11 mouse cellular contexts compared by ENCODE assay signal in genomic region chr3:145899832-145900231, GRCm38 (mm10). TPM values are rescaled to one million over a fixed set of nuclear protein-coding genes. Genes with fewer than 3 reads are reported as not detected.
DNase-seq lines count a peak whose midpoint lies in the region; ATAC-seq and TF ChIP-seq lines count a peak whose summit lies in the region.
"Had no signal": no experiment of that assay in that cellular context is flagged by ENCODE, and none has a peak within 500 bp of the region (broad histone marks: within the 10 kb centered on the region; RNA-seq: fewer than 3 reads in every experiment).

No protein-coding gene starts in this region.

- H3K9me3 ChIP-seq in hindbrain, embryonic 16.5 days (ENCODE audit: control insufficient read depth, low read length), result no peaks in the 10 kb centered on the region
- H3K9me3 ChIP-seq in hindbrain, embryonic 11.5 days (ENCODE audit: control insufficient read depth, low read length), result no peaks in the 10 kb centered on the region
- no peaks in the 10 kb centered on the region for H3K9me3 ChIP-seq in heart, postnatal 0 days (replicated peaks; ENCODE audit: control insufficient read depth, low read length)
- H3K9me3 ChIP-seq: liver, embryonic 15.5 days had no signal

- intact Hi-C loops in gastrocnemius, postnatal 14 days (cut with DNase I; ENCODE audit: low total_unique reads), result no loop called here

- no peak for TF ChIP-seq CTCF in heart, postnatal 0 days (IDR thresholded peaks at IDR 0.05; ENCODE audit: low read depth)

- H3K4me2 ChIP-seq in hindbrain, embryonic 16.5 days (ENCODE audit: low read length), result no peak overlapping the region
- H3K4me2 ChIP-seq in hindbrain, embryonic 11.5 days (replicated peaks; ENCODE audit: low read depth, low read length), result no peak overlapping the region
- no peak overlapping the region; the same call in 1 of the 2 replicates for H3K4me2 ChIP-seq in heart, postnatal 0 days (ENCODE audit: low read depth, low read length)
- H3K4me2 ChIP-seq: liver, embryonic 15.5 days had no signal

- no peaks in the 10 kb centered on the region for H3K4me1 ChIP-seq in hindbrain, embryonic 16.5 days (ENCODE audit: control insufficient read depth, insufficient read depth, low read depth, low read length)
- no peaks in the 10 kb centered on the region for H3K4me1 ChIP-seq in hindbrain, embryonic 11.5 days (replicated peaks; ENCODE audit: control insufficient read depth, insufficient read depth, low read length)
- peaks cover 30% of the 10 kb centered on the region for H3K4me1 ChIP-seq in heart, postnatal 0 days (ENCODE audit: control insufficient read depth, insufficient read depth)
- H3K4me1 ChIP-seq: liver, embryonic 15.5 days had no signal

- WGBS in hindbrain, embryonic 16.5 days, result 74% methylated on average over 8 of the region's 8 CpGs
- 89% methylated on average over 8 of the region's 8 CpGs for WGBS in hindbrain, embryonic 11.5 days
- 43% methylated on average over 8 of the region's 8 CpGs for WGBS in heart, postnatal 0 days

- H3K9ac ChIP-seq in hindbrain, embryonic 16.5 days (ENCODE audit: low read depth, low read length), result no peak overlapping the region
- no peak overlapping the region for H3K9ac ChIP-seq in hindbrain, embryonic 11.5 days (ENCODE audit: low read depth, low read length)
- no peak overlapping the region for H3K9ac ChIP-seq in heart, postnatal 0 days (replicated peaks; ENCODE audit: low read depth, low read length)
- H3K9ac ChIP-seq: liver, embryonic 15.5 days had no signal

- H3K27me3 ChIP-seq in hindbrain, embryonic 16.5 days (replicated peaks; ENCODE audit: control insufficient read depth, insufficient read depth, low read length), result no peaks in the 10 kb centered on the region
- no peaks in the 10 kb centered on the region for H3K27me3 ChIP-seq in hindbrain, embryonic 11.5 days (ENCODE audit: control insufficient read depth, insufficient read depth, low read length)
- no peaks in the 10 kb centered on the region for H3K27me3 ChIP-seq in heart, postnatal 0 days (ENCODE audit: control insufficient read depth, insufficient read depth, low read length)
- H3K27me3 ChIP-seq: liver, embryonic 15.5 days had no signal

- no peak for DNase-seq in hindbrain, embryonic 11.5 days (ENCODE audit: low spot score)
- DNase-seq in Muller cell, postnatal 12 days (ENCODE audit: inconsistent ontology term), result peak; percentile 95
- peak; percentile 22 for DNase-seq in gastrocnemius, postnatal 14 days
- peak; percentile 61 for DNase-seq in heart, postnatal 0 days (ENCODE audit: low spot score)
- DNase-seq in left cerebral cortex, adult 18-20 months (ENCODE audit: low spot score in 2 of 2), result no peak
- DNase-seq in spleen, adult 18-20 months, result no peak
- DNase-seq: cerebellum, adult 11-12 months had no signal

- ATAC-seq in hindbrain, embryonic 16.5 days, result peak; percentile 46; the same call in 1 of the 2 replicates
- no peak for ATAC-seq in hindbrain, embryonic 11.5 days (ENCODE audit: low FRiP score)
- ATAC-seq in heart, postnatal 0 days (ENCODE audit: insufficient read depth, low read depth), result peak; percentile 81

- H3K36me3 ChIP-seq in hindbrain, embryonic 16.5 days (ENCODE audit: control insufficient read depth, insufficient read depth, low read length), result 0 out of 2 replicates have a peak, but pooled peaks cover 2% of the 10 kb centered on the region
- no peaks in the 10 kb centered on the region for H3K36me3 ChIP-seq in hindbrain, embryonic 11.5 days (ENCODE audit: control insufficient read depth, insufficient read depth, low read length)
- no peaks in the 10 kb centered on the region for H3K36me3 ChIP-seq in heart, postnatal 0 days (replicated peaks; ENCODE audit: control insufficient read depth, insufficient read depth, low read length)
- H3K36me3 ChIP-seq: liver, embryonic 15.5 days had no signal

- H3K4me3 ChIP-seq in hindbrain, embryonic 16.5 days (ENCODE audit: low read length), result no peak overlapping the region
- H3K4me3 ChIP-seq in hindbrain, embryonic 11.5 days (ENCODE audit: low read depth, low read length), result no peak overlapping the region
- no peak overlapping the region for H3K4me3 ChIP-seq in heart, postnatal 0 days (ENCODE audit: low read depth, low read length)
- H3K4me3 ChIP-seq: left cerebral cortex, adult 2 months; liver, embryonic 15.5 days had no signal

- TF ChIP-seq EP300 in heart, postnatal 0 days (IDR thresholded peaks at IDR 0.05; ENCODE audit: low read depth), result peak; percentile 59; the same call in 1 of the 2 replicates

- no peak overlapping the region for H3K27ac ChIP-seq in hindbrain, embryonic 16.5 days (ENCODE audit: low read depth, low read length)
- H3K27ac ChIP-seq in hindbrain, embryonic 11.5 days (ENCODE audit: low read depth, low read length), result no peak overlapping the region
- peak overlapping the region; percentile 85 for H3K27ac ChIP-seq in heart, postnatal 0 days (ENCODE audit: low read depth)
- H3K27ac ChIP-seq: kidney, postnatal 0 days; left cerebral cortex, adult 2 months; liver, embryonic 15.5 days had no signal

RNA-seq across cellular contexts. Expression of gene Bcl10, which starts 22.8 kb away (rescaled TPM):
- polyA plus RNA-seq in hindbrain, embryonic 16.5 days (2015; fragmentation: Nextera tagmentation; extraction: Ambion mirVana), result 33.6 and 33.7 TPM in 2 replicates
- 56.0 and 65.7 TPM in 2 replicates for polyA plus RNA-seq in hindbrain, embryonic 11.5 days (2014; fragmentation: Nextera tagmentation; extraction: Ambion mirVana)
- 10 to 100 TPM; 13.6 to 14.0 TPM for total RNA-seq in gastrocnemius, postnatal 14 days (2021)
- total RNA-seq in heart, postnatal 0 days (2014; rRNA removed; ENCODE audit: low replicate concordance), result 16.1 and 48.3 TPM in 2 replicates
- polyA plus RNA-seq in heart, postnatal 0 days (2015; fragmentation: Nextera tagmentation; extraction: Ambion mirVana), result 32.7 and 35.1 TPM in 2 replicates
- total RNA-seq in left cerebral cortex, adult 18-20 months (2021), result 10 to 100 TPM; 13.2 to 15.0 TPM

RNA-seq across cellular contexts. Expression of gene 2410004B18Rik, which starts 38.0 kb away (rescaled TPM):
- polyA plus RNA-seq in hindbrain, embryonic 16.5 days (2015; fragmentation: Nextera tagmentation; extraction: Ambion mirVana), result 74.9 and 88.9 TPM in 2 replicates
- 69.3 and 74.3 TPM in 2 replicates for polyA plus RNA-seq in hindbrain, embryonic 11.5 days (2014; fragmentation: Nextera tagmentation; extraction: Ambion mirVana)
- total RNA-seq in gastrocnemius, postnatal 14 days (2021), result 10 to 100 TPM; 12.1 to 15.0 TPM
- total RNA-seq in heart, postnatal 0 days (2014; rRNA removed; ENCODE audit: low replicate concordance), result 9.1 and 12.3 TPM in 2 replicates
- polyA plus RNA-seq in heart, postnatal 0 days (2015; fragmentation: Nextera tagmentation; extraction: Ambion mirVana), result 35.9 and 37.6 TPM in 2 replicates
- 10 to 100 TPM; 38.6 to 38.9 TPM for total RNA-seq in left cerebral cortex, adult 18-20 months (2021)

Comparison
In these comparisons a context has a peak if more than half of its experiments do, and no peak if none do; other contexts are left out.
1. DNase-seq: peak in Muller cell, postnatal 12 days (single experiment), gastrocnemius, postnatal 14 days (single experiment) and heart, postnatal 0 days (single experiment); none in hindbrain, embryonic 11.5 days (single experiment), left cerebral cortex, adult 18-20 months (0 of 2) and spleen, adult 18-20 months (0 of 2).